Comparison of ENCODE assay signal across 21 mouse cellular contexts in genomic region chr4:101141768-101142167, GRCm38 (mm10).
A peak's percentile ranks its signal among the peaks of the same experiment; 100 is the strongest.
DNase-seq lines count a peak whose midpoint lies in the region; ATAC-seq lines count a peak whose summit lies in the region.
"Had no signal": no experiment of that assay in that cellular context is flagged by ENCODE, and none has a peak within 500 bp of the region (broad histone marks: within the 10 kb centered on the region; RNA-seq: fewer than 3 reads in every experiment).

No protein-coding gene starts in this region.

- no peaks in the 10 kb centered on the region for H3K9me3 ChIP-seq in limb, embryonic 12.5 days
- H3K9me3 ChIP-seq: heart, embryonic 10.5 days; heart, embryonic 13.5 days; hindbrain, embryonic 15.5 days had no signal

- no peak overlapping the region for H3K4me2 ChIP-seq in limb, embryonic 12.5 days
- H3K4me2 ChIP-seq: heart, embryonic 13.5 days; hindbrain, embryonic 15.5 days had no signal

- H3K36me3 ChIP-seq in limb, embryonic 12.5 days: peaks cover 4% of the 10 kb centered on the region
- H3K36me3 ChIP-seq: heart, embryonic 10.5 days; hindbrain, embryonic 15.5 days had no signal

- H3K27me3 ChIP-seq in limb, embryonic 12.5 days: no peaks in the 10 kb centered on the region
- H3K27me3 ChIP-seq: heart, embryonic 13.5 days; hindbrain, embryonic 15.5 days had no signal

- 69% methylated on average over 5 of the region's 5 CpGs for WGBS in limb, embryonic 12.5 days

- H3K4me1 ChIP-seq in limb, embryonic 12.5 days (replicated peaks): 0 out of 2 replicates have a peak, but pooled peaks cover 8% of the 10 kb centered on the region
- H3K4me1 ChIP-seq: heart, embryonic 10.5 days; heart, embryonic 13.5 days had no signal

- peak; percentile 54 for DNase-seq in A20 (ENCODE audit: low read depth, low spot score)
- peak; percentile 19 for DNase-seq in induced T-regulatory cell, adult 2 months (ENCODE audit: low read depth)
- no peak for DNase-seq in spleen, postnatal 4 days (ENCODE audit: low spot score in 2 of 2)
- DNase-seq: adrenal gland, adult 8-10 months; adrenal gland, postnatal 25 days; cerebellum, adult 18-20 months; cerebellum, adult 9-10 months; cerebellum, postnatal 14 days; forebrain, postnatal 0 days; gastrocnemius, postnatal 25 days; heart, adult 2 months; heart, postnatal 14 days; heart, postnatal 4 days had no signal

- no peak overlapping the region for H3K4me3 ChIP-seq in limb, embryonic 12.5 days (replicated peaks)
- H3K4me3 ChIP-seq: heart, adult 2 months; heart, embryonic 10.5 days; heart, embryonic 13.5 days; hindbrain, embryonic 15.5 days had no signal

- ATAC-seq in CD4-positive, CD25-positive, alpha-beta regulatory T cell, adult 4 months: peak; percentile 53
- no peak for ATAC-seq in limb, embryonic 12.5 days (ENCODE audit: insufficient number of reproducible peaks, insufficient read depth, low FRiP score, low TSS enrichment, low read depth)
- no peak for ATAC-seq in erythroblast, adult 5-6 weeks (replicated peaks; ENCODE audit: low FRiP score, poor library complexity, severe bottlenecking)
- ATAC-seq: forebrain, embryonic 14.5 days; forebrain, postnatal 0 days; intestine, embryonic 16.5 days had no signal

- H3K9ac ChIP-seq in limb, embryonic 12.5 days (replicated peaks): no peak overlapping the region
- H3K9ac ChIP-seq: forebrain, postnatal 0 days; heart, embryonic 13.5 days; hindbrain, embryonic 15.5 days had no signal

- H3K27ac ChIP-seq in limb, embryonic 12.5 days: 0 out of 2 replicates have a peak overlapping the region, but pooled peaks have one; percentile 23
- H3K27ac ChIP-seq: heart, adult 2 months; heart, embryonic 10.5 days; heart, embryonic 13.5 days; hindbrain, embryonic 15.5 days had no signal

Comparison
In these comparisons a context has a peak if more than half of its experiments do, and no peak if none do; other contexts are left out.
1. DNase-seq: peak in A20 (single experiment) and induced T-regulatory cell, adult 2 months (single experiment); none in spleen, postnatal 4 days (0 of 2).